12 mouse cellular contexts compared by ENCODE assay signal in the genomic region with DNA sequence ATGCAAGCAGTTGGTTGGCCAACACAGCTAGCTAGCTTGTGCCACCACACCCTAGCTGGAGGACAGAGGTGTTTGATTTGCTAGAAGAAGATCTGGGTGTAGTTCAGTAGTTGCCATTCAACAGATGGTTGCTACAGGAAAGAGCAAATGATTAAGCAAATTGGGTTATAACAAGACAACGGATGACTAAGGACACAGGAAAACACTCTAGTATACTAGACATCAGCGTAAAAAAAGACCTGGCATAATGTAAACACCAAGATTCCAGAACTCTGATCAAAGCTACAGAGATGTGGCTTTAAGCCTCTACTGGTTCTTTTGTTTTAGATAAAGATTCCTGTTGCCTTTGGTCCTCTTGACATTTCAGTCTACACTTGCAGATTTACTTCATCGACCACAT. TPM values are rescaled to one million over a fixed set of nuclear protein-coding genes. Genes with fewer than 3 reads are reported as not detected.
DNase-seq lines count a peak whose midpoint lies in the region; ATAC-seq lines count a peak whose summit lies in the region.
"Had no signal": no experiment of that assay in that cellular context is flagged by ENCODE, and none has a peak within 500 bp of the region (broad histone marks: within the 10 kb centered on the region; RNA-seq: fewer than 3 reads in every experiment).

No protein-coding gene starts in this region.

- peak overlapping the region; percentile 73 for H3K4me2 ChIP-seq in heart, embryonic 13.5 days
- H3K4me2 ChIP-seq in stomach, embryonic 16.5 days (ENCODE audit: low read depth, low read length): no peak overlapping the region
- no peak overlapping the region for H3K4me2 ChIP-seq in kidney, embryonic 14.5 days (replicated peaks; ENCODE audit: low read depth, low read length)

- no peak for DNase-seq in heart, adult 11 months
- peak; percentile 31 for DNase-seq in induced T-regulatory cell, adult 2 months (ENCODE audit: low read depth)
- DNase-seq in spleen, postnatal 10 days (ENCODE audit: low spot score in 2 of 2): no peak
- DNase-seq: cerebellum, adult 8-10 months; kidney, adult 9 months; lung, adult 2 months; thymus, adult 2 months had no signal

- ATAC-seq in heart, embryonic 13.5 days (ENCODE audit: extremely low read depth, insufficient number of reproducible peaks, low FRiP score, low TSS enrichment): no peak
- no peak for ATAC-seq in megakaryocyte, adult 5-6 weeks (ENCODE audit: poor library complexity, severe bottlenecking)
- no peak for ATAC-seq in stomach, embryonic 16.5 days (ENCODE audit: insufficient read depth, low FRiP score)
- ATAC-seq in kidney, embryonic 14.5 days (ENCODE audit: low FRiP score, low TSS enrichment): no peak

- peaks cover 34% of the 10 kb centered on the region for H3K4me1 ChIP-seq in heart, embryonic 13.5 days
- peaks cover 51% of the 10 kb centered on the region for H3K4me1 ChIP-seq in megakaryocyte, embryonic 14.5 days
- H3K4me1 ChIP-seq in stomach, embryonic 16.5 days (ENCODE audit: control insufficient read depth, insufficient read depth, low read length): peaks cover 16% of the 10 kb centered on the region
- H3K4me1 ChIP-seq in kidney, embryonic 14.5 days (ENCODE audit: control insufficient read depth, insufficient read depth, low read length): peaks cover 7% of the 10 kb centered on the region

- no peak overlapping the region for H3K4me3 ChIP-seq in heart, embryonic 13.5 days
- H3K4me3 ChIP-seq in megakaryocyte, embryonic 14.5 days (replicated peaks): peak overlapping the region; percentile 98
- no peak overlapping the region for H3K4me3 ChIP-seq in stomach, embryonic 16.5 days (replicated peaks; ENCODE audit: low read length)
- H3K4me3 ChIP-seq in kidney, embryonic 14.5 days (ENCODE audit: low read length): no peak overlapping the region

- 54% methylated on average over 3 of the region's 3 CpGs for WGBS in heart, embryonic 13.5 days
- WGBS in stomach, embryonic 16.5 days: 48% methylated on average over 3 of the region's 3 CpGs
- WGBS in kidney, embryonic 14.5 days: 66% methylated on average over 3 of the region's 3 CpGs

- no peaks in the 10 kb centered on the region for H3K27me3 ChIP-seq in heart, embryonic 13.5 days (replicated peaks)
- no peaks in the 10 kb centered on the region for H3K27me3 ChIP-seq in megakaryocyte, embryonic 14.5 days (replicated peaks)
- no peaks in the 10 kb centered on the region for H3K27me3 ChIP-seq in stomach, embryonic 16.5 days (ENCODE audit: control insufficient read depth, insufficient read depth, low read length)
- H3K27me3 ChIP-seq in kidney, embryonic 14.5 days (ENCODE audit: control insufficient read depth, insufficient read depth, low read length): no peaks in the 10 kb centered on the region

- H3K9ac ChIP-seq in heart, embryonic 13.5 days: no peak overlapping the region
- H3K9ac ChIP-seq in stomach, embryonic 16.5 days (ENCODE audit: low read length): no peak overlapping the region
- no peak overlapping the region for H3K9ac ChIP-seq in kidney, embryonic 14.5 days (ENCODE audit: low read depth, low read length)

- H3K9me3 ChIP-seq in heart, embryonic 13.5 days: 0 out of 2 replicates have a peak, but pooled peaks cover 10% of the 10 kb centered on the region
- peaks cover 19% of the 10 kb centered on the region for H3K9me3 ChIP-seq in megakaryocyte, embryonic 14.5 days
- H3K9me3 ChIP-seq in stomach, embryonic 16.5 days (replicated peaks; ENCODE audit: control insufficient read depth, low read length): peaks cover 8% of the 10 kb centered on the region; the same call in 1 of the 2 replicates
- no peaks in the 10 kb centered on the region for H3K9me3 ChIP-seq in kidney, embryonic 14.5 days (ENCODE audit: control insufficient read depth, low read length)

- H3K36me3 ChIP-seq in heart, embryonic 13.5 days: peaks cover 7% of the 10 kb centered on the region
- peaks cover 17% of the 10 kb centered on the region for H3K36me3 ChIP-seq in megakaryocyte, embryonic 14.5 days (replicated peaks; ENCODE audit: low read length)
- H3K36me3 ChIP-seq in stomach, embryonic 16.5 days (ENCODE audit: control insufficient read depth, insufficient read depth, low read length): no peaks in the 10 kb centered on the region
- peaks cover 3% of the 10 kb centered on the region; the same call in 1 of the 2 replicates for H3K36me3 ChIP-seq in kidney, embryonic 14.5 days (ENCODE audit: control insufficient read depth, insufficient read depth, low read length)

- H3K27ac ChIP-seq in heart, embryonic 13.5 days (replicated peaks): no peak overlapping the region; the same call in 1 of the 2 replicates
- peak overlapping the region; percentile 31; the same call in 1 of the 2 replicates for H3K27ac ChIP-seq in stomach, embryonic 16.5 days (ENCODE audit: low read length)
- H3K27ac ChIP-seq in kidney, embryonic 14.5 days (ENCODE audit: low read depth, low read length): no peak overlapping the region

RNA-seq across cellular contexts. Expression of a gene that starts 0.4 kb away (rescaled TPM):
- polyA plus RNA-seq in heart, embryonic 13.5 days (2015; fragmentation: Nextera tagmentation; extraction: Ambion mirVana): 35.1 and 36.0 TPM in 2 replicates
- polyA plus RNA-seq in megakaryocyte, embryonic 14.5 days (2012; ENCODE audit: insufficient read depth, low replicate concordance): 13.7 and 17.2 TPM in 2 replicates
- total RNA-seq in megakaryocyte, adult 5-6 weeks (2015): 79.2 and 96.1 TPM in 2 replicates
- 69.0 and 80.6 TPM in 2 replicates for total RNA-seq in megakaryocyte, adult 5-6 weeks (2017)
- 50.3 and 52.1 TPM in 2 replicates for polyA plus RNA-seq in stomach, embryonic 16.5 days (2015; fragmentation: Nextera tagmentation; extraction: Ambion mirVana)
- 52.5 and 54.5 TPM in 2 replicates for polyA plus RNA-seq in kidney, embryonic 14.5 days (2014; fragmentation: Nextera tagmentation; extraction: Ambion mirVana)

RNA-seq across cellular contexts. Expression of a gene that starts 14.8 kb away (rescaled TPM):
- polyA plus RNA-seq in heart, embryonic 13.5 days (2015; fragmentation: Nextera tagmentation; extraction: Ambion mirVana): 35.4 and 44.6 TPM in 2 replicates
- polyA plus RNA-seq in megakaryocyte, embryonic 14.5 days (2012; ENCODE audit: insufficient read depth, low replicate concordance): 30.4 and 32.2 TPM in 2 replicates
- total RNA-seq in megakaryocyte, adult 5-6 weeks (2015): 33.0 and 47.7 TPM in 2 replicates
- 14.4 and 15.8 TPM in 2 replicates for total RNA-seq in megakaryocyte, adult 5-6 weeks (2017)
- polyA plus RNA-seq in stomach, embryonic 16.5 days (2015; fragmentation: Nextera tagmentation; extraction: Ambion mirVana): 31.7 and 41.2 TPM in 2 replicates
- 55.7 and 63.5 TPM in 2 replicates for polyA plus RNA-seq in kidney, embryonic 14.5 days (2014; fragmentation: Nextera tagmentation; extraction: Ambion mirVana)
